Mouse (Mus musculus) A20 (cell line): ENCODE results near the gene Diexf.

Source experiments
- DNase-seq: peaks from one replicate; pipeline ENCODE4 v3.0.0-alpha.2; 2011; ENCODE audit warnings: low read depth, low spot score

The Diexf gene

DNA sequence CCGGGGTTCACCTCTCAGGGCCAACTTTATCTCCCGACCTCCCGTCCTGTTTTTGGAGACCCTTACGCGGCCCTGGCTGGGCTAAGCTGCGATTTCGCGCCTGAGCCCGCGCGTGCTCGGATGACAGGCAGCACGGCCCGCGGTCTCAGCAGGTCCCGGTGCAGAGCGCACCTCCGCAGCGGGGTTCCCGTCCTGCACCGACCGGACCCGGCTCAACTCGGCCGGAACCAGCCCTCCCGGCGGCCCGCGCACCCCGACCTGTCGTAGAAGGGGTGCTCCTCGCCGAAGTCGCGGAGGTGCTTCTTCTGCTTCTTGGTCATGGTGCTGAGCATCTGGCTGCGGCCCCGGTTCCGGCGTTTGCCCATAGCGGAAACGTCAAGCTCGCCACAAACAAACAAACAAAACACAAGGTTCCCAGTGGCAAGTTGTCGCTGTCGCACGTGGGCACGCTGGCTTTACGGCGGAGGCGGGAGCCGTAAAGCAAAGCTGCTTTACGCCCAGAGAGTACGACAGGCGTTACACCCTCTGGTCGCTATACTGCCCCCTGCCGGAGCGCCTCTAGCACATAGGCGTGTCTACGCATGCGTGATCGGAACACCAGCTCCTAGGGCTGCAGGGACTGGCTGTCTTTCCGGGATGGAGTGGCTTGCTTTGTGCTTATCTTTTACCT, at the start of gene Diexf:
TSS of gene Diexf (minus strand) at position 487 of the 670 bp plus-strand sequence.
- DNase-seq, result peak; percentile 97

DNA sequence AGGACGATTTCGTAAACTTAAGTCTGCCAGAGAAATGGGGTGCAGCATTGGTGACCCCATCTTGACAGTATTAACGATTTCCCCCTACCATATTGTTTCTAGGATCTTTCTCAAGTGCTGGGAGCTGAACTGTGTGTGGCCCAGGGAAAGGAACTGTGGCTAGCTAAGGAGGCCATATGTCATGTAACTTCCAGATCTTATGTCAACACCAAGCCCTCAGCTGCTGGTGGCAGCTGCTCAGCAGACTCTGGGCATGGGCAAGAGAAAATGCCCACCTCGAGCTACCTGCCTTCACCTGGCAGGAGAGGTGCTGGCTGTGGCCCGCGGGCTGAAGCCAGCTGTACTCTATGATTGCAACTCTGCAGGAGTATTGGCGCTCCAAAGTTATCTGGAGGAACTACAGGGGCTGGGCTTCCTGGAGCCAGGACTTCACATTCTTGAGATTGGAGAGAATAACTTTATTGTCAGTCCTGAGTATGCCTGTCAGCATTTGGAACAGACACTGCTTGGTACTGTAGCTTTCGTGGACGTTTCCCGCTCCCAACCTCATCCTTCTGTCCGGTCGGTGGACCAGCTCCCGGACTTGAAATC, 44.2 kb upstream of the Diexf start:
- DNase-seq, result peak; percentile 45

DNA sequence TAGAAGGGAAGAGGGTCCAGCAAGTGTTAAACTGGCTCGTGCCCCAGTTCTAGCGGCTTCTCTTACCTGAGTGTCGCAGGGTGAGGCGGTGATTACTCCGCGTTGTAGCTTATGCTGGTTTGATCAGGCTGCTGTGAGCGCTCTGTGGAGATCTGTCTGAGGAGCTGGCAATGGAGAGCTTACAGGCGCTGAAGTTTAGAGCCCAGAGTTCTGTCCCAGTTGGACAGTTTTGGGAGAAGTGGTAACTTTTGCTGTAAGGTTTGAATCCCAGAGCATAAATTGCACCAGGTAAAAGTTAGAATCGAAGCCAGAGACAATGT, 43.7 kb upstream of the Diexf start:
- no peak for DNase-seq

DNA sequence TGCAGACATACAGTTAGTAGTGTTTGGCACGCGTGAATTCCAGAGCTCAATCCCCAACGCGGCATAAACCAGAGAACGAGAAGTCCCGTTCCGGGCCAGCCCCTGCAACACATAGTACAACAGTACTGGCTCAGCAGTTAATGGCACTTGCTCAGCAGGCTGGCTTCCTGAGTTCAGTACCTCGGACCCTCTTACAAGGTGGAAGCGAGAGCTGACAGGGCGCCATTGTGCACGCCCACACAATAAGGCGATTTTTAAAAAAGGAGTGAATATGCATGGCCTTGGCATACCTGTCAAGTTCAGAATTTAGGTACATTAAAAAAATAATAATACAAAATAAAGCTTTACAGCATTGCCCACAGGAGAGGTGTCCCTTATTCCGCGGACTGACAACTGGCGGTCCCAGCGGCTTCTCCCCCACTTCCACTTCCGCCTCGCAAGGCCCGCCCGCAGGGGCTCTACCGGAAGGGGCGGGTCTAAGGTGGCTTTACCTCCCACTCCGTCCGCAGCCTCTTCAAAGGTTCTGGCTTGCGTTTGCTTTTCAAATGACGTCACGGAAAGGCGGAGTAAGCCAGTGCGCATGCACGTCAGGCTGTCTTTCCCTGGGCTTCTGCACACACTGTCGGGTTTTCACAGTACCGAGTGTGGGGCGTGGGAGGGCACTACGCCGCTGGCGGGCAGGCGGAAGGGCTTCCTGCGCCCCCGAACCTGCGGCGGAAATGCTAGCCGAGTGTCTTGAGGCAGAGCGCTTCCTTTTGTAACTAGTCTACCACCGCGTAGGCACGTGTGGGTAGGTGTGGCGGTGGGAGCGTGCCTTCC, 43.1 kb upstream of the Diexf start:
- peak; percentile 99 for DNase-seq

DNA sequence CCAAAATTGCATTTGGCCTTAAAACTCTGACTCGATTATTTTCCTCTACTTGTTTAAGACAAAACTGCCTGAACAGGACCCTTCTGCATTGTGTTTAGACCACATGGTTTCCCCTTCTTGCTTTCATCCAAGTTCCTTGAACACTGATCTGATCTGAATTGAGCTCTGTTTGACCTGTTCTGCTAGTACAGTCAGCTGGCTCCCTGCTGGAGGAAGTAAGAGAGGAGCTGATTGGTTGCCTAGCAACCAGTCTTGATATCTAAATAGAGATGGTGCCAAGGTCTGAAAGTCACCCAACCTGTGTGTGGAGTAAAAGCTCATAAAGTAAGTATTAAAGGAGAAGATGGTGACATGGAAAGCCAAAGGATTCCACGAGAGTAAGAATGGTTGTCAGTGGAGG, 39.8 kb upstream of the Diexf start:
- peak; percentile 34 for DNase-seq

DNA sequence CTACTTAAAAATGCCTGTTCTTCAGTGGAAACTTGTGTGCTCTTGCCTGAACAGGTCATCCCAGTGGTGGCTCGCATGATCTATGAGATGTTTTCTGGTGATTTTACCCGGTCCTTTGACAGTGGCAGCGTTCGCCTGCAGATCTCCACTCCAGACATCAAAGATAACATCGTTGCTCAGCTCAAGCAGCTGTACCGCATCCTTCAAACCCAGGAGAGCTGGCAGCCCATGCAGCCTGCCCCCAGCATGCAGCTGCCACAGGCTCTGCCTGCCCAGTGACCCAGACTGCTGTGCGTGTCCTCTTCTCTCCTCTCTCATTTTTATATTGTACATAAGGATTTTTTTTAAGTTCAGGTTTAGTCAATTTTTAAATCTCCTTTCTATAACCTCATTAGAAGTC, 39.2 kb upstream of the Diexf start:
- DNase-seq, result no peak

DNA sequence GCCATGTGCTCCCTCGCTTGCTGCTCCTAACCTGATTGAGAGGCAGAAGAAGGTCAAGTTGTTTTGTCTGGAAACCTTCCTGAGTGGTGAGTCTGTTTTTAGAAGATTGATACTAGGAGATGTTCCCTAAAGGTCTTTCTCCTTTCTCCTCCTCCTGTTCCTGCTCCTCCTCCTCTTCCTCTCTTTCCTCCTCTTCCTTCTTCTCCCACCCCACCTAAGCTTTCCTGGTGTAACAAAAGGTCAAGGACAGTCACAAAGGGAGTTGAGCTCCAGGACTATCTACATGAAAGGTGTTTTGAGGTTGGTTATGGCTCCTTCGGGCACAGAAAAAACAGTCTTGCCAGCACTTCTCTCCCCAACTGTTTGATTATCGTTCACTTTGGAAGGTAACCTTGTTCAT, 37.7 kb upstream of the Diexf start, which contains the start of gene A130010J15Rik:
TSS of gene A130010J15Rik (plus strand) at position 301 of the 400 bp plus-strand sequence.
- DNase-seq, result no peak

DNA sequence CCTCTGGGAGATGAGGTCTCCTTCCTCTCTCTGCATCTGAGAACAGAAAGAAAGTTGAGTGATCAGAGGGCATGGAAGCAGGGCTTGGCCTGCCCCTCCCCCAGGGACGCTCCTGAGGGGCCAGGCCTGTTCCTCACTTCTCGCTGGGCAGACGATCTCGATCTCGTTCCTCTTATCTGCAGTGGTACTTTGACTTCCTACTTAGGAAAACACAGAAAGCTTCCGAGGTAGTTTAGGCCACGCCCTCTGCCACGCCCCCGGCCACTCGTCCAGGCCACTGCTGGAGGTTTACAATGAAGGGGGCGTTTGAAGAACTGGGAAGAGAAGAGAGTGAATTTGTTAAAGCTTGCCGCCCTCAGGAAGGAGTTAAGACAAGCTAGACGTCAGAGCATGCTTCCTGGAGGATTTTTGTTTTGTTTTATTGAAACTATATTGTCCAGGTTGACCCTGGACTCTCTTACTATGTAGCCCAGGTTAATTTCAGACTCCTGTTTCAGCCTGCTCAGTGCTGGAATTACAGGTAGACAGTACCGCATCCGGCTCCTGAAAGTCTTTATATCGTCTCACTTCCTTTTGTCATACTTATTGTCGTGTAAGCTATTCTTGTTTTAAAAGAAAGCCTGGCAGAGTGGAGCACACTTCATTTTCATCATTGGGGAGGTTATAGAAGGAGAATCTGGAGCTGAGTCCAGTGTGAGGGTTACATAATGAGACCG, 30.4 kb upstream of the Diexf start:
- DNase-seq, result peak; percentile 77

DNA sequence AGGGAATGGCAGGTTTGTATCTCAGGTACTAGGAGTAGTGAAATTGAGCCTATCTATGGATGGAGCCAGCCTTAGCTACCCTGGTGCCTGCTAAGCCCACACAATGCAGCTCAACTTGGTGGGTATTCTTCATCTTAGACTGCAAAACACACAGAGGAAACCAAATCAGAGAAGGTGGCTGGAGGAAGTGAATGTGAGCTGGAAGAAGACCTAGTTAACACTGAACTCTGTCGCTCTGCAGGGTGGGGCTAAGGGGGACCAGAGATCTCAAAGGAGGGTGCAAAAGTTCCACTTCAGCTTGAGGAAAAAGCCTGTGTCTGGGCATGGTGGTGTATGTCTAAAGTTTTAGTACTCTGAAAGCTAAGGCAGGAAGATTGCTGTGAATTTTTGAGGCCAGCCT, 29.5 kb upstream of the Diexf start:
- peak; percentile 27 for DNase-seq

DNA sequence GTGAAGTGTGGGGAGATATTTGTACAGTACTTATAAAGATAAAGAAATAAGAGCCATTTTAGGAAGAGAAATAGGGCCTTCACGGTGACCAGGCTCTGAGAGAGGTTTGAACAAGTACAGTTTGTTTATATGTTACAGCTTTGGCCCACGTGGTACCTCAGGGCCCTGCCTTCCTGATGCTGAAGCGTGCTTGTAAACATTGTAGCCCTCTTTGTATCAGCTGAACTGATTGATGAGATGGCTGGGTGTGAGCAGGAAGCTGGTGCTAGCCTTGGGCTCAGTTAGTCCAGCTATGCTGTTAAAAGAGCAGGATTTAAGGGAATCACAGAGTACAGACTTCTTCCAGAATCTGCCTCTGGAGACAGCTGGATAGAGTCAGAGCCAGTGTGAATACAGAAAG, 29.1 kb upstream of the Diexf start:
- DNase-seq, result no peak

DNA sequence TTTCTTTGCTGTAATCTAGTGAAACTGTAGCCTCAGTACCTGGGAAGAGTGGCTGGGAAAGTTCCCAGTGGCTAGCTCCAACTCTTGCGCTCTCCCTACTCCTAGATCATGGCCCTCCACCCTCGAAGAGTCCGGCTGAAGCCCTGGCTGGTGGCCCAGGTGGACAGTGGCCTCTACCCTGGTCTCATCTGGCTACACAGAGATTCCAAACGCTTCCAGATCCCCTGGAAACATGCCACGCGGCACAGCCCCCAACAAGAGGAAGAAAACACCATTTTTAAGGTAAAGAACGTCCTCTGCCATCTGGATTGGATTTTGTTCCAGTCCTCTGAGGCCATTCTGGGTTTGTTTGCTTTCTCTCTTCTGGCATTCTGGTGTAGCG, 27.0 kb upstream of the Diexf start:
- DNase-seq, result no peak

DNA sequence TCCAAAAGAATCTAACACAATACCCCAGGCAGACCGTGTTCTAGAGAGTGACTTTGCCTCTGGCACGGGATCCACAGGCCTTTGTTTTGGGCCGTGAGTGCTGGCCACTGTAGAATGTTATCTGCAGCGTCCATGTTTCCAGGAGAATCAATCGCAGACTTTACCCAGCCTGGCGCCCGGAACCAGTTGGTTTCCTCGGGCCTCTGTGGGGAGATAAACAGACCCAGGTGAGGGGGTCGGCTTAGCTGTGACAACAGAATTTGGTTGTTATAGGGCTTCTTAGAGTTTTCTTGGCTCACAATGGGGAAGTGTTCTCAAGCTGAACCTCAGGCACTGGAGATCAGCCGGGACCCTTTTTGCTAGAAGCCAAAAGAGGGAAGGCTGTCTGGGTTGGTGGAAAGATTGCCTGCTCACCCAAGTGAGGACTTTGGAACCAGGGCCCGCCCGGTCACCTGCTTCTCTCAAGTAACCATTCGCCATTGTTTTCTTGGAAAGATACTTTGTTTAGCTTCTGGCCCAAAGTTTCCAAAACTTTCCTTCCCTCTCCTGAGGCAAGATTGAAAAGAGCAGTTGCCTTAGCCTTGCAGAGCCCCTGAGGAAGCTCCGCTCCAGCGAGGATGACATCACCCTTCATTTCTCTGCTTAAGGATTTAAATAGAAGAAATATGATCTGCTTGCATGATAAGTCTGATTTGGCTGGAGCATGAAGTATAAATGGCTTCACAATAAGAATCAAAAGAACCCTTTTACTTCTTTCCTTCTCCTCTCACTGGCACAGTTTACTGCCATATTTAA, 26.4 kb upstream of the Diexf start:
- no peak for DNase-seq

DNA sequence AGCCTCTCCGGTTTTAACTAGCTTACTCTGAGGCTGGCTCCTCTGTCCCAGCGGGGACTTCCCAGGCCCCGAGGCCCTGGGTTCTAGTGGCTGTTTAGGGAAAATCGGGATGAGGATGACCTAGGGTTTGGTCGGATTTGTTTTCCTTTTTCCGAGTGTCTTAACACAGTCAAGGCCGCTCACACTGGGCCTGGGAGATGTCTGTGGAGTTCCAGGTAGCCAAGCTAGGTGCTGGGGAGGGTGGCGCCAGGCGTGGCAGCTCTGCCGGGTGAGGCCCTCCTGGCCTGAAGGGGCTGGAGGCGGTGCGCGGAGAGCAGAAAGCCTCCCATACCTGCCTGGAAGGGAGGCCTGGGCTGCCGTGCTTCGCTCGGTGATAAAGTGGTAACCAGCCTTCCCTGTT, 23.5 kb upstream of the Diexf start:
- DNase-seq, result no peak

DNA sequence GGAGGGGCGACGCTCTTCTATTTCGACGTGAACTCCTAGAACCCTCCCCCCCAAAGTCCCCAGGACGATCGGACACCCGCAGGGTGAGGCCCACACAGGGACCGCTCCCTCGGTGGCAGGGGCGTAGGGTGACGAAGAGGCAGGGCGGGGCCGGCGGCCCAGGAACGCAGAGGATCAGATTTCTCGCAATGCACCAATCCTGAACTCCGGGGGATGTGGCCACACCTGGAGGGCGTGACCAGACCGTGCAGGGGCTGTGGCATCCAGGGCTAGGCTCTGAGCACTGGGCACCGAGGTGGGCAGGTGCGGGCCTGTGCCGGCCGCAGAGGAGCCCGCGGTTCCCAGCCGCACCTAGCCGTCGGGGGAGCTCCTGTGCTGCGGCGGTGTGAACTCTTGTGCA, 22.8 kb upstream of the Diexf start, which contains the start of gene Irf6:
TSS of gene Irf6 (plus strand) at position 240 of the 400 bp plus-strand sequence.
- DNase-seq, result no peak

DNA sequence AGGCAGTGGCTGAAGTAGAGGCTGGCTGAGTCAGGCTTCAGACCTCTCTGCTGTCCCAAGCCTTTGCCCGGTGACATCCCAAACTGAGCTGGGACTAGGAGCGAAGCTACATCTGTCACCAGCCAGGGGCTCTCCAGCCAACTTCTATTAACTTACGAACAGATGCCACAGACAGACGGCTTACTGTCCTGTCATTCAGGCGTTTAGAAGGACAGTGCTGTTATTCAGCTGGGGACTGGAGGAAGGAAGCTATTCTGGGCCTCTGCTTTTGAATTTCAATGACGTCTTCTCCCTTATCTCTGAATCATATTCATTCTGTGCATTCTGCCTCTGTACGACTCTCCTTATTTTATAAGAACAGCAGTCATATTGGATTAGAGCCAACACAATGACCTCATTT, 21.1 kb upstream of the Diexf start:
- no peak for DNase-seq

DNA sequence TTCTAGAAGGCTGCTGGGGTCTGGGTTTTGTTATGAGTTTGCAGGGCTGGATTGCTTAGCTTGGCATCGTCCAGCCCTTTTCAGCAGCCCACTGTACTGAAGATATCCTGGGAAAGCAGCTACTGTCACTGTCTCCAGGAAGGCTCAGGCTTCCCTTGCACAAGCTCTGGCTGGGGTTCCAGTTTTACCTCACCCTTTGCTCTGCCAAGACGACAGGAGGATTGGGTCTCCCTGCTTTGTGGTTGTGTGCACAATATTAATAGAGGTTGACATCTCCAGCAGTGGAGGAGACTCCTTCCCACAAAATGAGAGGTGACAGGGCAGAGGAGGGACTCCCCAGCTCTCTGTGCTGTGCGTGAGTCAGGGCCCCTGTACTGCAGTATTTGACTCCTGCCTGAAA, 19.2 kb upstream of the Diexf start:
- DNase-seq, result no peak

DNA sequence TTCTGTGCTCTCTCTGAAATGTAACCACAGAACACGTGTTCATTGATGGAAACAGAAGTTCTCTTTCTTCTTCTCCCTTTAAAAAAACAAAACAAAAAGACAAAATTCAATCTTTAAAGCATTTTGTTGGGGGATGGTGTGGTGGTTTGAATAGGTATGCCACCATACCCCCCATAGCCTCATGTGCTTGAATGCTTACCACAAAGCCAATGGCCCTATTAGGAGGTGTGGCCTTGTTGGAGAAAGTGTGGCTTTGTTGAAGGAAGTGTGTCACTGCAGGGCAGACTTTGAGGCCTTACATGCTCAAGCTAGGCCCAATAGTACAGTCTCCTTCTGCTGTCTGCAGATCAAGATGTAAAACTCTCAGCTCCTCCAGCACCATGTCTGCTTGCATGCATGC, 16.3 kb upstream of the Diexf start:
- no peak for DNase-seq

DNA sequence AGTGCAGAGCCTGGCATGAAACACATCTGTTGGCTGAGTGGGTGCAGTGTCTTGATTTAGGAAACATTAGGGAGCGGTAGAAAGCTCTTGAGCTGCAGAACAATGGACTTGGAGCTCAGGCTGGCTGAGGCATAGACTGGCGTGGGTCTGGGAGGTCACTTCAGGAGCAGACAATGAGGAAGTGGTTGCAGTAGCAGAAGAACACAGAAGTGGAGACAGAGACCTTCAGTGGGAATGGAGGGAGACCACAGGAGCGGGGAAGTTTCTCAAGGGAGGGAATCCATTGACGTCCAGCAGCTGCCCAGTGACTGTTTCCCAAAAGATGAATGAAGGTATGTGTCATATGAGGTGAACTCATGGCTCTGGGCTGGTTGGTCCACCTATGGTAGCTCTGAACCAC, 15.0 kb upstream of the Diexf start:
- DNase-seq, result no peak

DNA sequence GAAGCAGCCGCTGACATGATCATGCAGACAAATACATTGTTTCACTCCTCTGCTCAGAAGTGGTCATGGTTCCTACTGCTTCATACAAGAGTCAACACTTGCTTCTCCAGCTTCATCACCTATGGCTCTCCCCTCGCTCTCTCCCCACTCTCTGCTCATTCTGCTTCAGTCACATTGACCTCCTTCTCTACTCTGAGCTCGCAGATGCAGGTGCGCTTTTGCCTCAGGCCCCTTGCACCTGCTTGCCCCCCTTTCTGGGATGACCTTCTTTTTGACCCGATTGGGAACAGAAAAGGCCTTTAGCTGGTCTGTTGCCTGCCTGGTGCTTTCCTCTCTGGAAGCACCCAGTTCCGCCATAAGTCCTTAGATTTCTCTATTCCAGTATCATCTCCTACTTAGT, 14.4 kb upstream of the Diexf start:
- DNase-seq, result no peak

DNA sequence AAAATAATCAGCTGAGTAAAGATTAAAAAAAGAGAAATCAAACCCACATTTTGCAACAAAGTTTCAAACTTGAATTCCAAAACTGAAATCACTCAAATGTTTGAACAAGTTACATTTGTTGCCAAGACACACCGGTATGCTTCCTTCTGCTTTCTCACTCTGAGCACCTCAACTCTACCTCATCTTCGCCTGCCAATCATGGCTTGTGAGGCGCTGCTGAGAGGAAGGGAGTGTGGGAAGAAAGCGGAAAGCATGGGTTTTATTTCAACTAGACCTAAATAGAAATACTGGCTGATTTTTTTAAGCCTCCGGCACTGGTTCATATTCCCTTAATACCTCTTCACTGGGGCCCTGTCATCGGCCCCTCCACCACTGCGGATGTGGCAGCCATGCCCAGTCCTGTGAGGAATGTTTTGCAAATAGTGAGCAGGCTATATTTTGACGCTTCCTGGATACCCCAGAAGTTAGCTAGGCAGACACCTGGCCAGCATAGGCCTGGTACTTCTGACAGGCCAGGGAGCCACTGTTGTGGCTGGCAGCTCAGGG, 12.5 kb upstream of the Diexf start:
- DNase-seq, result no peak

DNA sequence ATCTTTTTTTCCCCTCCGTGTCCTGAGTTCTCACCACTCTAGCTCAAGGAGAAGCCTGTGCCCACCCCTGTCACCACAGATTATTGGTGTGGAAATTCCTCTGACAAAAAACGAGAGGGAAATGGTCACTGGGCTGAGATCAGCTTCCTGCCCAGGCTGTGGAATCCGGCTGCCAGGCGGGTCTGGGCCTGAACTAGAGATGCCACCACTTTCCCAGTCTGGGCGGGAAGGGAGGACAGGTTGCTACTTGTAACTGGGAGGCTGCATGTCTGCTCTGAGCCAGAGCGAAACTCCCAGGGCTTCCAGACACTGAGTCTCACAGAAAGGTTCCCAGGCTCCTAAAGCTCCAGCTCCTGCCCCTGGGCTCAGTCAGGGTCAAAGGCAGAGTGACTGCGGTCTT, 11.0 kb upstream of the Diexf start:
- no peak for DNase-seq
